Mouse (Mus musculus): Measurements from ENCODE around the gene Poldip2. TPM values are rescaled to one million over a fixed set of nuclear protein-coding genes. Genes with fewer than 3 reads are reported as not detected.

Poldip2 gene
- polyA plus RNA-seq, 1 experiment from 2014 or later: 139 TPM

DNA sequence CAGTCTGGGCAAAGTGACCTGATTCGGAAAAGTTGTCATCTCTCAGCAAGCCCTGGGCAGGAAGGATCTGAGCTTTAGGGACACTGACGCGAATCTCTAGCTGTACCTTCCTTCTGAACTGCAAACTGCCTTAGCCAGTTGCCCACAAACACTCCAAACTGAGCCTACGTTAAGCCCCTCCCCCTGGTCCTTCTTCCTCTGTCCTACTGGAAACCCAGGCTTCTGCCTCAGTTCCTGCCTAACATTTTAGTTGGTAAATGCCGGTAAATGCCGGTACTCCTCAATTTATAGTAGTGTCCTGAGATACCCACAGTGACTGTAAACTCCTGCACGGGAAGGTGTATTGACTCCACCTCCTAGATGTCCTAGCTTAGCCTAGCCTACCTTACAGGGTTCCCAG is 28.4 kb upstream of the Poldip2 start:
- ATAC-seq (ENCODE audit: extremely low read depth, insufficient number of reproducible peaks, low FRiP score, low TSS enrichment): no peak
- peaks cover 84% of the 10 kb centered on the region for H3K27me3 ChIP-seq (replicated peaks)
- H3K4me2 ChIP-seq: no peak overlapping the region
- H3K36me3 ChIP-seq: no peaks in the 10 kb centered on the region
- H3K27ac ChIP-seq (replicated peaks): no peak overlapping the region
- no peak overlapping the region for H3K4me3 ChIP-seq
- H3K9ac ChIP-seq: no peak overlapping the region
- WGBS: 51% methylated on average over 7 of the region's 7 CpGs
- H3K9me3 ChIP-seq: no peaks in the 10 kb centered on the region
- no peaks in the 10 kb centered on the region for H3K4me1 ChIP-seq

DNA sequence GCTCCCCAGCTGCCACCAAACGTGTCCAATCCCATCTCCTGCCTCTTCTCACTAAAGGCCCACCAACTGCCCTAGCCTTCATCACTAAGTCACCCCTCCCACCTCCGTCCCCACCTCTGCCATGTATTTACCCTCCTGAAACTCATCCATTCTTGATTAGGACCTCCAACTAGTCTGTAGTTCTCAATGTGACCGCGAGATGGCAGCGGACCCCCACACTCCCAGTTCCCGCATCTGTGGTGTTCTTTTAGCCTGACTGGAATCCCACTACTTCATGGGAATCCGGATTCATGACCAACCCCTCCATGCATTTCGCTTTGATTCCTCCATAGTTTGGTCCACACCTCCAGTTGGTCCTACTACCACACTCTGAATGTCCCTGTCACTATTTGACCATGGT is 23.8 kb upstream of the Poldip2 start:
- no peaks in the 10 kb centered on the region for H3K36me3 ChIP-seq
- H3K4me3 ChIP-seq: no peak overlapping the region
- H3K27me3 ChIP-seq (replicated peaks): peaks cover 99% of the 10 kb centered on the region
- peaks cover 8% of the 10 kb centered on the region; the same call in 1 of the 2 replicates for H3K4me1 ChIP-seq
- no peaks in the 10 kb centered on the region for H3K9me3 ChIP-seq
- H3K4me2 ChIP-seq: no peak overlapping the region
- no peak for ATAC-seq (ENCODE audit: extremely low read depth, insufficient number of reproducible peaks, low FRiP score, low TSS enrichment)
- H3K9ac ChIP-seq: no peak overlapping the region
- WGBS: 6% methylated on average over 8 of the region's 8 CpGs
- H3K27ac ChIP-seq (replicated peaks): no peak overlapping the region

DNA sequence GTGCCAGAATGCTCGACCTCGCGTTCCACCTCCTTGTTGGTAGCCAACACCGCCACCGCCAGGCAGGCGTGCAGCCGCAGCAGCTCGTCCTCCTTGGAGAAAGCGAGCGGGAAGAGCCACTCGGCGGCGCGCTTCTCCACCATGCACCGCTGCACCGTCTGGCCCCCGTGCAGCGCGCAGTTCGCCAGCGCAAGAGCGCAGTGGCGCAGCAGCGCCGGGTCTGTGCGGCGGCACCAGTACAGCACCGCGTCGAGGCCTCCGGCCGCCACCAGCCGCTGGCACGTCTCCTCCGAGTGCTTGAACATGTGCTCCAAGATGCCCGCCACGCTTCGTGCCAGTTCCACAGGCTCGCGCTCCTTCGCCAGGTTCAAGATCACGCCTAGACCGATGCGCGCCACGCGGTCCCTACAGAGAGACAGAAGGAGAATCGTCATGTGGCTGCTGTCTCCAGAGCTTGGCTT is 21.2 kb upstream of the Poldip2 start:
- WGBS: 6% methylated on average over 48 of the region's 48 CpGs
- Histone ChIP-seq H3K36me3 (no peaks in the 10 kb centered on the region), H3K9ac (no peak overlapping the region), H3K4me3 (peak overlapping the region; percentile 40), H3K27ac (replicated peaks) (no peak overlapping the region), H3K27me3 (replicated peaks) (peaks cover 97% of the 10 kb centered on the region), H3K9me3 (no peaks in the 10 kb centered on the region), H3K4me2 (peak overlapping the region; percentile 61), H3K4me1 (peaks cover 8% of the 10 kb centered on the region; the same call in 1 of the 2 replicates)
- ATAC-seq (ENCODE audit: extremely low read depth, insufficient number of reproducible peaks, low FRiP score, low TSS enrichment): no peak

DNA sequence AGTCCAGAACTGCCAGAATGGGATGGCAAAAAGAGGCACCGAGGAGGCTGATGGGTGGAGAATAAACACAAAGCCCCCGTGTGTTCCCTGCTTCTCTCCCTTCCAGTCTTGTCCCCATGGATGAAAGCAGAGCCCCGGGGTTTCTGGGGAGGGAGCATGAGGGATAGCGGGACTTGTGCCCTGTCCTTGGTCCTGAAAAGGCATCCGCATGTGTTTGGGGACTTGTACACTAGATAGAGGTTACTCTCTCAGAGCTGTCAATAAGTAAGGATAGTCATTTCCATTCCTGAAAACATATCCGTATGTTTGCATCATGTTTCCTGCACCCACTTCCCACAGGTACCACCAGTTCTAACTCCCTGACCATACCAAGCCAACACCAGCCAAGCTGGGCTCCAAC is 16.1 kb upstream of the Poldip2 start:
- ATAC-seq (ENCODE audit: extremely low read depth, insufficient number of reproducible peaks, low FRiP score, low TSS enrichment): no peak
- Histone ChIP-seq H3K27ac (replicated peaks) (no peak overlapping the region), H3K9ac (no peak overlapping the region), H3K9me3 (no peaks in the 10 kb centered on the region), H3K27me3 (replicated peaks) (peaks cover 97% of the 10 kb centered on the region), H3K4me2 (no peak overlapping the region), H3K4me1 (peaks cover 18% of the 10 kb centered on the region), H3K4me3 (no peak overlapping the region), H3K36me3 (no peaks in the 10 kb centered on the region)
- 5% methylated on average over 6 of the region's 6 CpGs for WGBS

DNA sequence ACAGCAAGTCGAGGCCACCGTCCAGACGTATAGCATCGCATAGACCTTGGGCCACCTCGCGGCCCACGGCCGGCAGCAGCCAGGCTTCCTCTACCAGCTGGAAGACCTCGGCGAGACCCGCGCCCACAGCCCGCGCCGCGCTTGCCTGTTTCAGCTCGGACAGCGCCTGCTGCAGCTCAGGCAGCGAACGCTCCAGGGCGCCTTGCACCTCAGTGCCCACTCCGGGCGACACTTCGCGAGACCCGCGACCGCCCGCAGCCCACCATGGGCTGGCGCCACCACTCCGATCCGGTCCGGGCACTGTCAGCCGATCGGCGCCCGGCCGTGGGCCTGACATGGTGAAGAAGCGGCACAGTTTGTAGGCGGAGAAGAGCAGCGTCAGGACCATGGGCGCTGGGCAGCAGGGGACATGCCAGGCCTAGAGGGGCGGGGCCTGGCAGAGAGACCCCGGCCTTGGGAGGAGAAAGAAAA is 14.9 kb upstream of the Poldip2 start:
- peak overlapping the region; percentile 94 for H3K4me2 ChIP-seq
- ATAC-seq (ENCODE audit: extremely low read depth, insufficient number of reproducible peaks, low FRiP score, low TSS enrichment): no peak
- peak overlapping the region; percentile 66 for H3K9ac ChIP-seq
- no peaks in the 10 kb centered on the region for H3K9me3 ChIP-seq
- peaks cover 96% of the 10 kb centered on the region for H3K27me3 ChIP-seq (replicated peaks)
- WGBS: under 1% methylated on average over 44 of the region's 44 CpGs
- peaks cover 15% of the 10 kb centered on the region for H3K4me1 ChIP-seq
- peak overlapping the region; percentile 58 for H3K4me3 ChIP-seq
- H3K36me3 ChIP-seq: no peaks in the 10 kb centered on the region
- H3K27ac ChIP-seq (replicated peaks): no peak overlapping the region

DNA sequence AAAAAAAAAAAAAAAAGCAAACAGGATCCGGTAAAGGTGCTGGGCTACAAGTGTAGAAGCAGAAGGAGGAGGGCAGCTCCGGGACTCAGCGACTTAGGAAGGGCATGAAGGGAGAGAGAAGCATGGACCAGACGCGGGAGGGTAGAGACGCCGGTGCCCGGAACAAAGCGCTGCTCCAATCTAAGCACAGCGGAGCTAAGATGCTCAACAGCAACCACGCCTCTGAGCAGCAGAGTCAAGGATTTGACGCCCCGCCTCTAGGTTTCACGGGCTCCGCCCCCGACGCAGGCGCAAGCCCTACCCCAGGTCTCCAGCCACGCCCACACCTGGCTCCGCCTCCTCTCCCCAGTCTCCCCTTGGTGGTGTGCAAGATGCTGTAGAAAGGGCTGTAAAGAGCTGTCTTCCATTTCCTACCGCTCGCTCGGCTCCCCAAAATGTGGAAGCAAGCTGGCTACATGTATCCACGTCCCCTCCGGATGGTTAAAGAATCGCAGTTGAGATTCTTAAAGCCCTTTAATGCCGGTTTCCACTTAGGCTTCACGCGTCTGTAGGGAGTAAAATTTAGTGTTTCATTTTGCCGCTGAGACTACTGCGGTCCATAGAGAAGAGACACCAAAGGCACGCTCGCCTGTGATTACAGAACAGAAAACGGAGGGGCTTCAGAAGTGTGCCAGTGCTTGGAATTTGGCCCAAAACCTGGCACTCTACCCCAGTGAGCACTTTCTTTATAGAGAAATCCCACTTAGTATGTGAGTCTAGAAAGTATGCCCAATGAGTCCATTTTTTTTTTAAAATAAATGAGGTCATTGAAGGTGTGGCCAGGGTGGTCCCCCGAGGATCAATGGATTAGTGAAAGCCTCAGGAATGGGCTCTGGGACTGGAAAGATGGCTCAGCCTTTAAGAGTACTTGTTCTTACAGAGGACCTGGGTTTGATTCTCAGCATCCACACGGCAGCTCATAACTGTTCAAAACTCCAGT is 14.2 kb upstream of the Poldip2 start, which contains the start of gene Sarm1:
Sarm1 (minus strand) TSS at position 211 of the 979 bp plus-strand sequence.
- H3K27ac ChIP-seq (replicated peaks): no peak within 1 kb of the TSS
- no peaks in the 10 kb centered on the region for H3K36me3 ChIP-seq
- H3K4me2 ChIP-seq: peak within 1 kb of the TSS; percentile 94
- peak; percentile 72 for ATAC-seq (ENCODE audit: extremely low read depth, insufficient number of reproducible peaks, low FRiP score, low TSS enrichment)
- H3K9ac ChIP-seq: peak within 1 kb of the TSS; percentile 66
- 3% methylated on average over 36 of the region's 36 CpGs for WGBS
- peaks cover 15% of the 10 kb centered on the region for H3K4me1 ChIP-seq
- H3K9me3 ChIP-seq: no peaks in the 10 kb centered on the region
- peaks cover 94% of the 10 kb centered on the region for H3K27me3 ChIP-seq (replicated peaks)
- H3K4me3 ChIP-seq: peak within 1 kb of the TSS; percentile 58

DNA sequence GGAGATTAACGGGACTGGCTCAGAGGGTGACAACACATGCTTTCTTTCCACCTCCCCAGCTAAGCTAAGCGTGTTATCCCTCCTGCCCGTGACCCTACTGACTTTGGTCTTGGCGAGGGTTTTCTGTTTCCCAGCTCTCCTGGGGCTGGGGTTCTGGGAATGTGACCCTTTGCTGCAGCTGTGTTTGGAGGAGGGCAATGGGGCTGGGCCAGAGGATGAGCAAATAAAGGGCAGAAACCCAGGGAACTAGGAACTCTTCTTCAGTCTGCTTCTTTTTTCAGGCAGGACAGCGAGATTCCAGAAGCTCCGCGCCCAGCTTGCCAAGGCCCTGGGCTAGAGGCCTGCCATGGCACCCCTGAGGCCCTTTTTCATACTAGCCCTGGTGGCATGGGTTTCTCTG is 13.0 kb upstream of the Poldip2 start, which contains the start of gene Vtn:
Vtn (plus strand) TSS at position 88 of the 400 bp plus-strand sequence.
- Histone ChIP-seq H3K4me2 (peak within 1 kb of the TSS; percentile 94), H3K27me3 (replicated peaks) (peaks cover 92% of the 10 kb centered on the region), H3K36me3 (no peaks in the 10 kb centered on the region), H3K4me3 (peak within 1 kb of the TSS; percentile 58), H3K9ac (no peak within 1 kb of the TSS), H3K9me3 (no peaks in the 10 kb centered on the region), H3K4me1 (peaks cover 15% of the 10 kb centered on the region), H3K27ac (replicated peaks) (no peak within 1 kb of the TSS)
- WGBS: 59% methylated on average over 7 of the region's 7 CpGs
- ATAC-seq (ENCODE audit: extremely low read depth, insufficient number of reproducible peaks, low FRiP score, low TSS enrichment): no peak

DNA sequence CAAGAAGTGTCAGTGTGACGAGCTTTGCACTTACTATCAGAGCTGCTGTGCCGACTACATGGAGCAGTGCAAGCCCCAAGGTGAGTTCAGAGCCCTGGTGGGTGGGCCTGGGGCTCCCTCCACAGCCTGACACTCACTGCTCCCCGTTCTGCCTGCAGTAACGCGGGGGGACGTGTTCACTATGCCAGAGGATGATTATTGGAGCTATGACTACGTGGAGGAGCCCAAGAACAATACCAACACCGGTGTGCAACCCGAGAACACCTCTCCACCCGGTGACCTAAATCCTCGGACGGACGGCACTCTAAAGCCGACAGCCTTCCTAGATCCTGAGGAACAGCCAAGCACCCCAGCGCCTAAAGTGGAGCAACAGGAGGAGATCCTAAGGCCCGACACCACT is 12.4 kb upstream of the Poldip2 start:
- H3K4me1 ChIP-seq: peaks cover 15% of the 10 kb centered on the region
- H3K27me3 ChIP-seq (replicated peaks): peaks cover 86% of the 10 kb centered on the region
- H3K36me3 ChIP-seq: no peaks in the 10 kb centered on the region
- H3K4me3 ChIP-seq: no peak overlapping the region
- H3K27ac ChIP-seq (replicated peaks): no peak overlapping the region
- H3K4me2 ChIP-seq: no peak overlapping the region
- 39% methylated on average over 16 of the region's 16 CpGs for WGBS
- no peak for ATAC-seq (ENCODE audit: extremely low read depth, insufficient number of reproducible peaks, low FRiP score, low TSS enrichment)
- no peaks in the 10 kb centered on the region for H3K9me3 ChIP-seq
- no peak overlapping the region for H3K9ac ChIP-seq

DNA sequence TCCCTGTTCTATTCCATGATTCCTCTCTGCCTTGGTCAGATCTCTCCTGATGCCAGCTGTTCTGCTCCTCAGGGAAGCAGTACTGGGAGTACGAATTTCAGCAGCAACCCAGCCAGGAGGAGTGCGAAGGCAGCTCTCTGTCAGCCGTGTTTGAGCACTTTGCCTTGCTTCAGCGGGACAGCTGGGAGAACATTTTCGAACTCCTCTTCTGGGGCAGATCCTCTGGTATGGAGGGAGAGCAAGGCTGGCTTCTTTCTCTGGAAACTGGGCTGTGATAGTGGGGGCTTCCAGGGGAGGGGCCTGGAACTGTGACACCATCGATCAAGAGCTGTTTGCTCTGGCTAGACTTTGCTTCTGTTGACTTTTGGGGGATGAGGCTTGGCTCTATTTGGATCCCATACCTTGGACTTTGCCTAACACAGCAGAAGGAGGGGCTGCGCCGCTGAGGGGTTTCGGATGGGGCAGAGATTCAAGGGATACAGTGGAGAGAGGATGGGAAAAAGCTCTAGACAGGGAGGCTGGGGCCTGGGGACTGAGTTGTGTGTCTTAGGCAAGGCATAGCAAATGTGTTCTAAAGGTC is 11.3 kb upstream of the Poldip2 start:
- Histone ChIP-seq H3K27ac (replicated peaks) (no peak overlapping the region), H3K4me3 (no peak overlapping the region), H3K4me2 (no peak overlapping the region), H3K9me3 (no peaks in the 10 kb centered on the region), H3K27me3 (replicated peaks) (peaks cover 74% of the 10 kb centered on the region), H3K4me1 (peaks cover 15% of the 10 kb centered on the region), H3K9ac (no peak overlapping the region), H3K36me3 (peaks cover 2% of the 10 kb centered on the region; the same call in 1 of the 2 replicates)
- 63% methylated on average over 9 of the region's 9 CpGs for WGBS
- no peak for ATAC-seq (ENCODE audit: extremely low read depth, insufficient number of reproducible peaks, low FRiP score, low TSS enrichment)

DNA sequence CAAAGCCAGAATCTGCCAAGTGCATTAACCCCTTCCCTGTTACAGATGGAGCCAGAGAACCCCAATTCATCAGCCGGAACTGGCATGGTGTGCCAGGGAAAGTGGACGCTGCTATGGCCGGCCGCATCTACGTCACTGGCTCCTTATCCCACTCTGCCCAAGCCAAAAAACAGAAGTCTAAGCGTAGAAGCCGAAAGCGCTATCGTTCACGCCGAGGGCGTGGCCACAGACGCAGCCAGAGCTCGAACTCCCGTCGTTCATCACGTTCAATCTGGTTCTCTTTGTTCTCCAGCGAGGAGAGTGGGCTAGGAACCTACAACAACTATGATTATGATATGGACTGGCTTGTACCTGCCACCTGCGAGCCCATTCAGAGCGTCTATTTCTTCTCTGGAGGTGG is 10.5 kb upstream of the Poldip2 start:
- Histone ChIP-seq H3K27me3 (replicated peaks) (peaks cover 66% of the 10 kb centered on the region), H3K4me1 (peaks cover 15% of the 10 kb centered on the region)
- ATAC-seq (ENCODE audit: extremely low read depth, insufficient number of reproducible peaks, low FRiP score, low TSS enrichment): no peak

DNA sequence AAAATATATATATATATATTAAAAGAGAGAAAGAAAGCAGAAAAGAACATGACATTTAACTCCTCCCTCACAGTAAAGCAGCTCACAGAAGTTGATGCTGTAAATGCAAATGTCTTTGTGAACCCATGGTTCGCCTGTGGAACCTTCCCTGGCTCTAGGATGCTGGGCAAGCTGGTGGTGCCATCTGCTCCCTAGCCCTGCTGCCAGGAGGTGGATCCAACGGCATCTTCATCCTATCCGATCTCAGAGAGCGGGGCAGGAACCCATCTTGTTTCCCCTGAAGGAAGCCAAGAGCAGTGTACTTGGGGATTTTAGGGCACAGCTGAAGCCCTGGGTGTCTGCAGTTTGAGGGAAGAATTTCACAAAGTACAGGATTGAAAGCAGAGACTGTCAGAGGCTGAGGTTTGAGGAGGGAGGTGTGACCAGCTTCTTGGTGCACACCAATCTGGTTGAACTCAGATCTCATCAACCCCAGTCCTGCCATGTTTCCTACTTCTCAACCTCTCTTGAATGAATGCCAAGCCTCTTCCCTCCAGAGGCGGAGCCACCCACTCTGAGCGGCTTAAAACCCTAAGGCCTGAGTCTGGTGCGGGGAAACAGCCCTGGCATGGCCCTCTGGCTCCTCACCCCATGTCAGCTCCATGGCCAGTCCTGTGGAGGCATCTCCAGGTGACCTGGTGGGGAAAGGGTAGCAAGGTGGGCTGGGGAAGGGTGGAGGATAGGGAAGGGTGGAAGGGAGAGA is 8.9 kb upstream of the Poldip2 start, which contains the start of gene Sebox:
Sebox (plus strand) TSS at position 539 of the 742 bp plus-strand sequence.
- no peak within 1 kb of the TSS for H3K4me2 ChIP-seq
- no peak for ATAC-seq (ENCODE audit: extremely low read depth, insufficient number of reproducible peaks, low FRiP score, low TSS enrichment)
- H3K4me1 ChIP-seq: peaks cover under 1% of the 10 kb centered on the region
- H3K4me3 ChIP-seq: no peak within 1 kb of the TSS
- H3K36me3 ChIP-seq: peaks cover 26% of the 10 kb centered on the region
- peaks cover 51% of the 10 kb centered on the region for H3K27me3 ChIP-seq (replicated peaks)
- no peaks in the 10 kb centered on the region for H3K9me3 ChIP-seq
- no peak within 1 kb of the TSS for H3K9ac ChIP-seq
- H3K27ac ChIP-seq (replicated peaks): no peak within 1 kb of the TSS
- WGBS: 59% methylated on average over 7 of the region's 7 CpGs

More for the DNA sequence above, 10.5 kb upstream of the Poldip2 start:
- no peak overlapping the region for H3K4me2 ChIP-seq
- no peaks in the 10 kb centered on the region for H3K9me3 ChIP-seq
- H3K9ac ChIP-seq: no peak overlapping the region
- peaks cover 10% of the 10 kb centered on the region for H3K36me3 ChIP-seq
- H3K4me3 ChIP-seq: no peak overlapping the region
- WGBS: 75% methylated on average over 20 of the region's 20 CpGs
- H3K27ac ChIP-seq (replicated peaks): no peak overlapping the region
